Mouse (Mus musculus): ENCODE measurements around the gene Krt2. TPM values are rescaled to one million over a fixed set of nuclear protein-coding genes. Genes with fewer than 3 reads are reported as not detected.

The Krt2 gene
- polyA plus RNA-seq, 1 experiment, result not detected

- Histone ChIP-seq H3K27me3 (ENCODE audit: control insufficient read depth, insufficient read depth, insufficient read length) (peaks cover 32% of the 10 kb centered on the region), H3K36me3 (ENCODE audit: control insufficient read depth, insufficient read depth) (no peaks in the 10 kb centered on the region), H3K4me3 (no peak overlapping the region), H3K79me2 (ENCODE audit: control insufficient read depth, insufficient read depth) (no peaks in the 10 kb centered on the region), H3ac (ENCODE audit: control insufficient read depth, insufficient read length) (no peak overlapping the region), H3K4me2 (ENCODE audit: low read depth) (no peak overlapping the region)
- TF ChIP-seq POLR2AphosphoS2 (IDR thresholded peaks at IDR 0.05; ENCODE audit: insufficient read length, low read depth) (no peak), MYOG (IDR thresholded peaks at IDR 0.05; ENCODE audit: control insufficient read depth in 1 of 3, insufficient read depth in 1 of 3, insufficient read length in 2 of 3, low read depth in 2 of 3) (no peak), E2F4 (IDR thresholded peaks at IDR 0.05; ENCODE audit: insufficient read depth) (no peak), TCF3 (IDR thresholded peaks at IDR 0.05; ENCODE audit: insufficient read length, low read depth) (no peak), MYOD1 (IDR thresholded peaks at IDR 0.05; ENCODE audit: control insufficient read depth in 1 of 3, insufficient read length in 2 of 3, low read depth in 2 of 3) (no peak), USF1 (IDR thresholded peaks at IDR 0.05; ENCODE audit: low read depth) (no peak), CEBPB (IDR thresholded peaks at IDR 0.05; ENCODE audit: insufficient read depth, poor library complexity, severe bottlenecking) (no peak), TCF12 (IDR thresholded peaks at IDR 0.05; ENCODE audit: insufficient read depth, poor library complexity, severe bottlenecking) (no peak), MAX (IDR thresholded peaks at IDR 0.05; ENCODE audit: low read depth) (no peak), POLR2A (IDR thresholded peaks at IDR 0.05; ENCODE audit: insufficient read length, low read depth) (no peak), REST (IDR thresholded peaks at IDR 0.05; ENCODE audit: insufficient read depth, insufficient read length) (no peak), SRF (IDR thresholded peaks at IDR 0.05; ENCODE audit: control insufficient read depth, insufficient read length, low read depth) (no peak)
Measured at GRCm38 (mm10) chr15:101773420-101773819, 44.5 kb downstream of the Krt2 start.

- Histone ChIP-seq H3K4me3 (no peak overlapping the region), H3K4me2 (ENCODE audit: low read depth) (no peak overlapping the region), H3K36me3 (ENCODE audit: control insufficient read depth, insufficient read depth) (no peaks in the 10 kb centered on the region), H3ac (ENCODE audit: control insufficient read depth, insufficient read length) (no peak overlapping the region), H3K27me3 (ENCODE audit: control insufficient read depth, insufficient read depth, insufficient read length) (peaks cover 26% of the 10 kb centered on the region), H3K79me2 (ENCODE audit: control insufficient read depth, insufficient read depth) (no peaks in the 10 kb centered on the region)
- no peak for TF ChIP-seq CEBPB (IDR thresholded peaks at IDR 0.05; ENCODE audit: insufficient read depth, poor library complexity, severe bottlenecking)
- no peak for TF ChIP-seq USF1 (IDR thresholded peaks at IDR 0.05; ENCODE audit: low read depth)
- no peak for TF ChIP-seq MAX (IDR thresholded peaks at IDR 0.05; ENCODE audit: low read depth)
- TF ChIP-seq SRF (IDR thresholded peaks at IDR 0.05; ENCODE audit: control insufficient read depth, insufficient read length, low read depth), result no peak
- no peak for TF ChIP-seq POLR2AphosphoS2 (IDR thresholded peaks at IDR 0.05; ENCODE audit: insufficient read length, low read depth)
- no peak for TF ChIP-seq POLR2A (IDR thresholded peaks at IDR 0.05; ENCODE audit: insufficient read length, low read depth)
- no peak for TF ChIP-seq E2F4 (IDR thresholded peaks at IDR 0.05; ENCODE audit: insufficient read depth)
- TF ChIP-seq MYOG (IDR thresholded peaks at IDR 0.05; ENCODE audit: control insufficient read depth in 1 of 3, insufficient read depth in 1 of 3, insufficient read length in 2 of 3, low read depth in 2 of 3), result no peak
- TF ChIP-seq REST (IDR thresholded peaks at IDR 0.05; ENCODE audit: insufficient read depth, insufficient read length), result no peak
- TF ChIP-seq MYOD1 (IDR thresholded peaks at IDR 0.05; ENCODE audit: control insufficient read depth in 1 of 3, insufficient read length in 2 of 3, low read depth in 2 of 3), result no peak
- no peak for TF ChIP-seq TCF3 (IDR thresholded peaks at IDR 0.05; ENCODE audit: insufficient read length, low read depth)
- TF ChIP-seq TCF12 (IDR thresholded peaks at IDR 0.05; ENCODE audit: insufficient read depth, poor library complexity, severe bottlenecking), result no peak
Measured at GRCm38 (mm10) chr15:101772711-101773081, 45.3 kb downstream of the Krt2 start.

GRCm38 (mm10) chr15:101772080-101772710 lies 45.8 kb downstream of the Krt2 start:
- no peak overlapping the region for H3ac ChIP-seq (ENCODE audit: control insufficient read depth, insufficient read length)
- no peaks in the 10 kb centered on the region for H3K79me2 ChIP-seq (ENCODE audit: control insufficient read depth, insufficient read depth)
- H3K27me3 ChIP-seq (ENCODE audit: control insufficient read depth, insufficient read depth, insufficient read length), result peaks cover 28% of the 10 kb centered on the region
- no peaks in the 10 kb centered on the region for H3K36me3 ChIP-seq (ENCODE audit: control insufficient read depth, insufficient read depth)
- no peak overlapping the region for H3K4me3 ChIP-seq
- TF ChIP-seq SRF (IDR thresholded peaks at IDR 0.05; ENCODE audit: control insufficient read depth, insufficient read length, low read depth) (no peak), REST (IDR thresholded peaks at IDR 0.05; ENCODE audit: insufficient read depth, insufficient read length) (no peak), CEBPB (IDR thresholded peaks at IDR 0.05; ENCODE audit: insufficient read depth, poor library complexity, severe bottlenecking) (no peak), TCF3 (IDR thresholded peaks at IDR 0.05; ENCODE audit: insufficient read length, low read depth) (no peak), POLR2A (IDR thresholded peaks at IDR 0.05; ENCODE audit: insufficient read length, low read depth) (no peak), TCF12 (IDR thresholded peaks at IDR 0.05; ENCODE audit: insufficient read depth, poor library complexity, severe bottlenecking) (no peak)
- H3K4me2 ChIP-seq (ENCODE audit: low read depth), result no peak overlapping the region

- Histone ChIP-seq H3K79me2 (ENCODE audit: control insufficient read depth, insufficient read depth) (no peaks in the 10 kb centered on the region), H3K4me3 (no peak overlapping the region), H3K27me3 (ENCODE audit: control insufficient read depth, insufficient read depth, insufficient read length) (peaks cover 36% of the 10 kb centered on the region), H3K4me2 (ENCODE audit: low read depth) (no peak overlapping the region), H3K36me3 (ENCODE audit: control insufficient read depth, insufficient read depth) (no peaks in the 10 kb centered on the region), H3ac (ENCODE audit: control insufficient read depth, insufficient read length) (no peak overlapping the region)
- no peak for TF ChIP-seq TCF12 (IDR thresholded peaks at IDR 0.05; ENCODE audit: insufficient read depth, poor library complexity, severe bottlenecking)
- TF ChIP-seq USF1 (IDR thresholded peaks at IDR 0.05; ENCODE audit: low read depth), result no peak
- TF ChIP-seq E2F4 (IDR thresholded peaks at IDR 0.05; ENCODE audit: insufficient read depth), result no peak
Measured at GRCm38 (mm10) chr15:101770226-101770625, 47.7 kb downstream of the Krt2 start.

Other genes starting within 250 kb of the Krt2 start
- gene Krt75, start 244.3 kb downstream of the Krt2 start, polyA plus RNA-seq (2012; fragmentation: generic; extraction: Trizol), result not detected
- not detected for gene Gm5414, start 190.0 kb downstream of the Krt2 start, polyA plus RNA-seq (2012; fragmentation: generic; extraction: Trizol)
- not detected for gene Gm5478, start 170.8 kb downstream of the Krt2 start, polyA plus RNA-seq (2012; fragmentation: generic; extraction: Trizol)
- gene Krt6b, start 137.9 kb downstream of the Krt2 start, polyA plus RNA-seq (2012; fragmentation: generic; extraction: Trizol), result not detected
- not detected for gene Krt6a, start 123.9 kb downstream of the Krt2 start, polyA plus RNA-seq (2012; fragmentation: generic; extraction: Trizol)
- gene Krt5, start 105.3 kb downstream of the Krt2 start, polyA plus RNA-seq (2012; fragmentation: generic; extraction: Trizol), result 0.02 TPM
- not detected for gene Krt71, start 75.1 kb downstream of the Krt2 start, polyA plus RNA-seq (2012; fragmentation: generic; extraction: Trizol)
- gene Krt72, start 31.7 kb downstream of the Krt2 start, polyA plus RNA-seq (2012; fragmentation: generic; extraction: Trizol), result not detected
- gene Krt73, start 15.8 kb downstream of the Krt2 start, polyA plus RNA-seq (2012; fragmentation: generic; extraction: Trizol), result not detected
- not detected for gene Krt1, start 32.6 kb upstream of the Krt2 start, polyA plus RNA-seq (2012; fragmentation: generic; extraction: Trizol)
- gene Krt77, start 51.5 kb upstream of the Krt2 start, polyA plus RNA-seq (2012; fragmentation: generic; extraction: Trizol), result not detected
- gene Krt76, start 74.8 kb upstream of the Krt2 start, polyA plus RNA-seq (2012; fragmentation: generic; extraction: Trizol), result not detected
- gene Krt4, start 106.6 kb upstream of the Krt2 start, polyA plus RNA-seq (2012; fragmentation: generic; extraction: Trizol), result not detected
- 0.04 TPM for gene Krt79, start 122.2 kb upstream of the Krt2 start, polyA plus RNA-seq (2012; fragmentation: generic; extraction: Trizol)
- gene Krt78, start 136.1 kb upstream of the Krt2 start, polyA plus RNA-seq (2012; fragmentation: generic; extraction: Trizol), result not detected
- 0.16 TPM for gene Krt8, start 186.3 kb upstream of the Krt2 start, polyA plus RNA-seq (2012; fragmentation: generic; extraction: Trizol)
- gene Krt18, start 210.0 kb upstream of the Krt2 start, polyA plus RNA-seq (2012; fragmentation: generic; extraction: Trizol), result not detected

Measured in myocyte (in vitro differentiated cells).